Mouse (Mus musculus) small intestine, adult 2 months (tissue): ENCODE results near the gene Asgr1. TPM values are rescaled to one million over a fixed set of nuclear protein-coding genes. Genes with fewer than 3 reads are reported as not detected.

Experiments used
- H3K27ac ChIP-seq: fragments of 200-500 bp; 2 replicates; pipeline ENCODE4 v1.5.1; 2012; ENCODE audit warnings: low read depth, low read length, control low read depth, inconsistent platforms; ENCODE audit not compliant: insufficient read depth
- H3K27me3 ChIP-seq: fragments of 200-500 bp; 2 replicates; pipeline ENCODE4 v1.6.1; 2012; ENCODE audit warnings: mild to moderate bottlenecking, moderate library complexity, low read length, inconsistent platforms; ENCODE audit not compliant: control insufficient read depth, insufficient read depth
- H3K36me3 ChIP-seq: fragments of 200-500 bp; 2 replicates; pipeline ENCODE4 v1.6.1; 2012; ENCODE audit warnings: mild to moderate bottlenecking, low read length, control low read depth, inconsistent platforms; ENCODE audit not compliant: control insufficient read depth, insufficient read depth
- H3K4me1 ChIP-seq: fragments of 200-500 bp; 2 replicates; pipeline ENCODE4 v1.6.1; 2012; ENCODE audit warnings: low read length, inconsistent platforms, mixed read lengths; ENCODE audit not compliant: control insufficient read depth, insufficient read depth, insufficient read length
- H3K4me3 ChIP-seq: fragments of 200-500 bp; 2 replicates; pipeline ENCODE4 v1.5.1; 2012; ENCODE audit warnings: low read depth, mild to moderate bottlenecking, control low read depth, inconsistent platforms, low read length, moderate library complexity
- CTCF ChIP-seq: fragments of 200-500 bp; IDR thresholded peaks from 2 replicates; pipeline ENCODE4 v1.5.1; 2012; ENCODE audit warnings: low read depth, mild to moderate bottlenecking, control low read depth, inconsistent platforms, low read length, moderate library complexity, mixed read lengths; ENCODE audit not compliant: insufficient replicate concordance, insufficient read length; ENCODE audit errors: extremely low read depth
- POLR2A ChIP-seq: fragments of 200-500 bp; IDR thresholded peaks from 2 replicates; pipeline ENCODE4 v1.6.1; 2012; ENCODE audit warnings: low read depth, mild to moderate bottlenecking, control low read depth, inconsistent platforms, low read length, moderate library complexity
- WGBS: fragments of 180-500 bp; shearing (Covaris S2); methylation state at CpG from one replicate; pipeline ENCODE4 v1.1.7; 2018; 5-methylcytosine and 5-hydroxymethylcytosine counted together
- polyA plus RNA-seq: library from polyadenylated mRNA; depleted of rRNA; stranded (reverse); fragments of >200 nt; gene quantifications from 2 replicates; pipeline ENCODE4 v1.2.3, GENCODE M21; 2012

Gene Asgr1
- polyA plus RNA-seq, 1 experiment, result not detected

DNA sequence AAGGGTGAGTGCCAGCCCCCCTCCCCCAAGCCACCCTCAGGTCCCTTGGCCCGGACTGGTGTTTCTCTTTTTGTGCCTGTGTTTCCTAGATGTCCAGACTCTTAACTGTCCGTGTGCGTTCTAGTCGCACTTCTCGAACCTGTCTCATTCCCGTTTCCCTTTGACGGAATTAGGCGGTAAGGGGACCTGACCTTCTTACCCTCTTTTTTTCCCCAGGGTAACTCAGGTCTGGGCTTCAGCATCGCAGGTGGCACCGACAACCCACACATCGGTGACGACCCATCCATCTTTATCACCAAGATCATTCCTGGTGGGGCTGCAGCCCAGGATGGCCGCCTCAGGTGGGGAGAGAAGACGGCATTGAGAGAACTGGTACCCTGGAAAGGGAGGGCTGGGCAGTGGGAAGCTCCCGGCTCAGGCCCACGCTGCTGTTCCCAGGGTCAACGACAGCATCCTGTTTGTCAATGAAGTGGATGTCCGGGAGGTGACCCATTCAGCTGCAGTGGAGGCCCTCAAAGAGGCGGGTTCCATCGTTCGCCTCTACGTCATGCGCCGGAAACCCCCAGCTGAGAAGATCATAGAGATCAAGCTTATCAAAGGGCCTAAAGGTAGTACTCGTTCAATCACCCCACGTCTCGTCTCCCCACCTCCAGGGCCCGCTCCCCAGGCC lies 23.1 kb upstream of the Asgr1 start:
- 89% methylated on average over 28 of the region's 28 CpGs for WGBS
- TF ChIP-seq POLR2A (no peak), CTCF (no peak)
- H3K36me3 ChIP-seq, result no peaks in the 10 kb centered on the region
- H3K4me1 ChIP-seq, result peaks cover 10% of the 10 kb centered on the region
- H3K27me3 ChIP-seq, result peaks cover 5% of the 10 kb centered on the region; the same call in 1 of the 2 replicates
- H3K4me3 ChIP-seq, result no peak overlapping the region
- no peak overlapping the region for H3K27ac ChIP-seq

DNA sequence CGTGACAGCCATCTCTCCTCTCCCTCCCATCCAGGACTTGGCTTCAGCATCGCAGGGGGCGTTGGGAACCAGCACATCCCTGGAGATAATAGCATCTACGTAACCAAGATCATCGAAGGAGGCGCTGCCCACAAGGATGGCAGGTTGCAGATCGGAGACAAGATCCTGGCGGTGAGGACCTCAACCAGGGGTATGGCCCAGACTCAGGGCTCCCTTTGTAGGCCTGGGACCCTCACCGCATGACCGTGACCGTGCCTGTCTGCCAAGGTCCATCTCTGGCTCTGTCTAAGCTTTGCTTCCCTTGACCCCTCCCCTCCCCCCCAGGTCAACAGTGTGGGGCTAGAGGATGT lies 22.6 kb upstream of the Asgr1 start:
- Histone ChIP-seq H3K4me1 (peaks cover 10% of the 10 kb centered on the region), H3K27ac (no peak overlapping the region), H3K4me3 (no peak overlapping the region), H3K36me3 (no peaks in the 10 kb centered on the region), H3K27me3 (peaks cover under 1% of the 10 kb centered on the region; the same call in 1 of the 2 replicates)
- 94% methylated on average over 11 of the region's 11 CpGs for WGBS
- TF ChIP-seq CTCF, result no peak
- no peak for TF ChIP-seq POLR2A

DNA sequence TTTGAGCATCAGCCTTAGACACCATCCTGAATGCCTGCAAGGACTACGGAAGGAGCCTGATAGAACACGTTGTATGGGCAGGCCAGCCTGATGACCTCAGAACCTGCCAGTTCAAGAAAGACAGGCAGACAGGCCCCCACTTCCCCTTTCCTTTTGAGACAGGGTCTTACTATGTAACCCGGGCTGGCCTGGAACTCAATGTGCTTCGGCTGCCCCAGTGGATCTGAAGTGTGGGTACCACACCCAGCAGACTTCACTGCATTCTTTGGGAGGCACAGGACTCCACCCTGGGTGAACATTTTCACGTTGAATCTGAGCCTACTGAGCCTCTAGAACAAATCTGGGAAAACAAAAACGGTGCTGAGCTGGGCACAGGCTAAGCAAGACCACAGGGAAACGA lies 15.7 kb upstream of the Asgr1 start:
- peaks cover 4% of the 10 kb centered on the region; the same call in 1 of the 2 replicates for H3K4me1 ChIP-seq
- WGBS, result 56% methylated on average over 7 of the region's 7 CpGs
- peak overlapping the region; percentile 1; the same call in 1 of the 2 replicates for H3K27ac ChIP-seq
- no peaks in the 10 kb centered on the region for H3K36me3 ChIP-seq
- H3K4me3 ChIP-seq, result no peak overlapping the region
- H3K27me3 ChIP-seq, result no peaks in the 10 kb centered on the region
- TF ChIP-seq POLR2A (no peak), CTCF (no peak)

DNA sequence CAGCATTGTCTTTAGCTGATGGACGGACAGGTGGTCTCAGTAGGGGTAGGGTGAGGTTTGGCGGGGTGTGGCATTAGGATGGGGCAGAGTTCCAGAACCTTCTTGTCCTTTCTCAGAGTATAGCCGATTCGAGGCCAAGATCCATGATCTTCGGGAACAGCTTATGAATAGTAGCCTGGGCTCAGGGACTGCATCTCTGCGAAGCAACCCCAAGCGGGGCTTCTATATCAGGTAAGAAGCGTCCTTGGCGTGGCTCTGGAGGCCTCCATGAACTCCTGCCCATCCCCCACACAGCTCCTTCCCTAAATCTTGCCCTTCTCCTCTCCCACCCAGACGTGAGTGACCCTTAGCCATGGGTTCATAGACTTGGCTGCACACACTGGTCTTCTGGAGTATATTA lies 14.3 kb upstream of the Asgr1 start:
- Histone ChIP-seq H3K27me3 (no peaks in the 10 kb centered on the region), H3K4me3 (no peak overlapping the region), H3K27ac (no peak overlapping the region), H3K4me1 (peaks cover 4% of the 10 kb centered on the region; the same call in 1 of the 2 replicates), H3K36me3 (peaks cover 3% of the 10 kb centered on the region; the same call in 1 of the 2 replicates)
- TF ChIP-seq CTCF (no peak), POLR2A (no peak)
- WGBS, result 90% methylated on average over 10 of the region's 10 CpGs

DNA sequence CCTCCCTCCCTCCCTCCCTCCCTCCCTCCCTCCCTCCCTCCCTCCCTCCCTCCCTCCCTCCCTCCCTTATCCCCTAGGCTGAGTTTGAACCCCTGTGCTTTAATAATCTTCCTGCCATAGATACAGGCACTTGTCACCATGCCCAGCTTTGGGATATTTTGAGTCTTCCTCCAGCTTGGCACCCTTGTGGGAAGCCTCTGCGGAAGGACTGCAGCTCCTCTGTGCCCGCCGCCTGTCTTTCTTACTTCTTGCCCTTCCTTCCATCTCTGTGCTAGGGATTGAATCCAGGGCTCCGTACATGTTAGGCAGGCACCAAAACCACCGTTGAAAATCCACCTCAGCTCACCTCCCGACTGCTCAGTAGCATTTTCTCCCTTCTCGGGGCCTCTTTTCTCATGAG lies 13.7 kb upstream of the Asgr1 start:
- 82% methylated on average over 7 of the region's 7 CpGs for WGBS
- H3K27me3 ChIP-seq, result no peaks in the 10 kb centered on the region
- no peak overlapping the region for H3K27ac ChIP-seq
- peaks cover 4% of the 10 kb centered on the region; the same call in 1 of the 2 replicates for H3K4me1 ChIP-seq
- no peak for TF ChIP-seq POLR2A
- TF ChIP-seq CTCF, result no peak
- H3K36me3 ChIP-seq, result peaks cover 3% of the 10 kb centered on the region; the same call in 1 of the 2 replicates
- H3K4me3 ChIP-seq, result no peak overlapping the region

DNA sequence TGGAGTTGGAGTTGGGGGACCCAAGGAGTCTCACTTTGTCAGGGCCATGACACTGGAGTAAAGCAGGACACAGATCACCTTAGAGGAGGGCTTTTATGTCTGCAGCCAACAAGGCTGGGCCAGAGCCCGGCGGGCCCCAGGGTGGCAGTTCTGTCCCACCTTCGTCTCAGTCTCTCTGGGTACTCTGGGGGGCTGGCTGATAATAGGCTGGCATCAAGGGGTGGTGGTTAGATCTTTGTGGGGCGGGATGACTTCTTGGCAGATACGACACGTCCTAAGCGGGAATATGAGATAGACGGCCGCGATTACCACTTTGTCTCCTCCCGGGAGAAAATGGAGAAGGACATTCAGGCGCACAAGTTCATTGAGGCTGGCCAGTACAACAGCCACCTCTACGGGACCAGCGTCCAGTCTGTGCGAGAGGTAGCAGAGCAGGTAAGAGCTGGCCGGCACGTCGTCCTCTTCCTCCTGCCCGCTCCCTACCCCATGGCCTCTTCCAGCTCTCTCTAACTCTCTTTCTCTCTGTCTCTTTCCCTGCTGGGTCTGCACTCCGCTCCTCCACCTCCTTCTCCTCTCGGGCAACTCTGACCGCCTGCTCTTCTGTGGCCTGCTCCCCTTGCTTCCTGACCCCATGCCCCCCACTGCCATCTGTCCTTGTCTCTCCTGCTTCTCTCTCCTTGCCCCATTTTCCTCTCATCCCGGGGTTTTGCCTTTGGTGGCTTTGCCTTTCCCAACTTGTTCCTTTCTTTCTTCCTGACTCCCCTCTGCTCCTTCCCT lies 11.4 kb upstream of the Asgr1 start:
- Histone ChIP-seq H3K27ac (no peak overlapping the region), H3K27me3 (no peaks in the 10 kb centered on the region), H3K4me3 (no peak overlapping the region), H3K4me1 (peaks cover 4% of the 10 kb centered on the region; the same call in 1 of the 2 replicates), H3K36me3 (peaks cover 3% of the 10 kb centered on the region; the same call in 1 of the 2 replicates)
- no peak for TF ChIP-seq CTCF
- TF ChIP-seq POLR2A, result no peak
- 88% methylated on average over 23 of the region's 23 CpGs for WGBS

DNA sequence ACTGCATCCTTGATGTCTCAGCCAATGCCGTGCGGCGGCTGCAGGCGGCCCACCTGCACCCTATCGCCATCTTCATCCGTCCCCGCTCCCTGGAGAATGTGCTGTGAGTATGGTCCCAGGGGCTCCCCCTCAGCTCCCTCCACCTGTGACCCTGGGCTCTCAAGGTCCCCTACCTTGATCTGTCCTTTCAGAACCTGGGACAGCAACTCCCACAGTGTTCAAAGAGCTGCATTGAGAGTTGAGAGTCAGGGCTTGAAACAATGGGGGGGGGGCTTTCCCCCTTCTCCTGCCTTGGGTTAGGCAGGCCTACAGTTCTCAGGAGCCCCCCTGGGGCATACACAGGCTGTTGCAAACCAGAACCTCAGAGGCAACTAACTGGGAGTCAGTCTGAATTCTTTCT lies 10.2 kb upstream of the Asgr1 start:
- no peak overlapping the region for H3K4me3 ChIP-seq
- peaks cover 3% of the 10 kb centered on the region; the same call in 1 of the 2 replicates for H3K36me3 ChIP-seq
- WGBS, result 86% methylated on average over 7 of the region's 7 CpGs
- H3K27me3 ChIP-seq, result no peaks in the 10 kb centered on the region
- no peaks in the 10 kb centered on the region for H3K4me1 ChIP-seq
- no peak for TF ChIP-seq POLR2A
- TF ChIP-seq CTCF, result no peak
- H3K27ac ChIP-seq, result no peak overlapping the region
